Mouse (Mus musculus) layer of hippocampus, postnatal 25 days (tissue): ENCODE data around the gene Olfr157. TPM values are rescaled to one million over a fixed set of nuclear protein-coding genes. Genes with fewer than 3 reads are reported as not detected.
"Not testable (repeated sequence)": the region's sequence is repeated elsewhere in the genome, so short reads cannot be mapped to it uniquely, and the experiment has no call there.

ENCODE experiments used
- DNase-seq, 2 experiments: peaks; one replicate each; pipeline ENCODE4 v3.0.0; 2022; ENCODE audit warnings: mixed read lengths in 2 of 2, low spot score in 1 of 2; ENCODE audit errors: extremely low spot score in 1 of 2
- total RNA-seq, 2 experiments: library from RNA; stranded (reverse); gene quantifications; 2 replicates each; pipeline ENCODE4 v1.2.3; 2021

The Olfr157 gene
- total RNA-seq, 2 experiments from 2014 or later = not detected

DNA sequence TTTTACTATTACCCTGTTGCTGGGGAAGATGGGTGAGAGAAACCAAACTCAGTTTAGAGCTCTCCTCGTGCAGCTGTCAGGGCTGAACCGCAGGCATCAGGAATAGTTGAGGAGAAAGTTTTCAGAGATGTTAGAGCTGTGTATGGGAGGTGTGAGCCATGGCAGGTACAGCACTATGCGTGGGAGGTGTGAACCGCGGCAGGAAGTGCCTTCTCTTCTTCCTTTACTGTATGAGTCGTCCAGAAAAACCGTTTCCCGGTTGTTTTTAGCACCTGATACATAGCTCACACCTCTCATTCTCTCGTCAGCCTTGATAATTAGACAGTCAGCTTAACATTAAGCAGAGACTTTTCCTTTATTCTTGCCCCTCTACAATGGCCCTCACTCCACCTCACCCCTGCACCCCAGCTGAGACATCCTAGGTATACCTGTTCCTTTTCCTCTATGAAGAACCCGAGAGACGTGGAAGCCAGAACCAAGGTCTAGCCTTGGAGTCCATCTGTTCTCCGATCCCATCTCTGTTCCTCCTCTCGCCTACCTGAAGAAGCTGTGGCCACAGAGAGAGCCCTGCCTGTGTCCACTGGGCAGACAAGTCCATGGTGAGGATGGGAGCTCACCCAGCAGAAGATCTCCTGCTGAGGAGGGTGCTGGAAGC is 17.0 kb downstream of the Olfr157 start:
- no peak for DNase-seq

DNA sequence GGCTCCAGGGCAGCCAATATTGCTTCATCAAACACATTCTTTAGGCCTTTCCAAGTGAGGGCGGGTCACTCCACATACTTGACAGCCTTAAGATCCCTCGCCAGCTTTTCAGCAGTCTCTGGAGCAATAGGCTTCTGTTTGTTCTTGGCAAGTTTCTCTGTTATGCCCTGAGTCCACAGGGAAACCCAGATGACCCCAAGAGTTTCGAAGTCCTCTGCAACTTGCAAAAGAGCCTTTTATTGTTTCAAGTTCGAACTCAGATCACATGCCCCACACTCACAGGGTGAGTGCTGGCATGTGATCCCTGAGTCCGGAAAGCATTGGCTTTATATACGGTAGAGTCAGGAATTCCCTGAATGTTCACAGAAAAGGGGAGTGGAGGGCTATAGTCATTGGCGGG is 41.1 kb downstream of the Olfr157 start:
- no peak for DNase-seq

DNA sequence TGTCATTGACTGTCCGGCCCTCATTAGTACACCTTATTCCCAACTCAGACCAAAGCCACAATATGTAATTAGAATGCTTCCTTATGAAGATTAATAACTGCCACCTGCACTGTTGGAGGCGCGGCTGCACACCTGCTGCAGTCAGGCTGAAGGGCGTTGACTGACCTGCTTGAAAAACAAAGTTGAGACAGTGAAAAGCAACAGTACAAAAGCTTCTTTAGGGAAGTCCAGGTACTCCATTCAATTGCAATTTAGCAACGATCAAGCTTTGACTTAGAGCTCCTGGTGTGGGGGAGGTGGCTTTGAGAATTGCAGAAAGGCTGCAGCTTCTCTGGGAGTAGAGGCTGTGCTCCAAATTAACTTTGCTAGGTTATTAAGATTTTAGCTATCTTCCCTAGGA is 44.2 kb downstream of the Olfr157 start:
- DNase-seq = not testable (repeated sequence)

DNA sequence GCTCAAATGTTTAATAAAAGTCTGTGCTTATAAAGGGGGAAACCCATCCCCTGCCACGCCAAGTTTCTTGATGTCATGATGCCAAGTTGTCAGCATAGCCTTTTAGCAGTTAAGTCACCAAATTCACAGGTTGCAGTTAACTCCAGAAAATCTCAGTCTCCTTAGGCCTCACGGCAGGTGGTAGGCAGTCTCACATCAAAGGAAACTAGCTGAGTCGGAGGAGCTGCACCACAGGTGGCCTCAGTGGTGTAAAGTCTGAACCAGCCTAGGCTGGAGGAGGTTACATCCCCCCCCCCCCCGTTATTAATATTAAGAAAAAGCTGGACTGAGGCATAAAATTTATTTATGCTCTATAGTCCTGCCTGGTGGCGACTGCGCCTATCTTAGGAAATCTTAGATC is 44.7 kb downstream of the Olfr157 start:
- DNase-seq = no peak

Other genes with a start within 250 kb of the Olfr157 start
- gene Npr2, start 208.3 kb downstream of the Olfr157 start, total RNA-seq = 10 to 100 TPM; 44.3 to 58.4 TPM
- gene Spag8, start 186.6 kb downstream of the Olfr157 start, total RNA-seq = 1 to 10 TPM; 1.4 to 1.5 TPM
- gene Hint2, start 183.7 kb downstream of the Olfr157 start, total RNA-seq = 10 to 100 TPM; 36.6 to 38.8 TPM
- 10 to 100 TPM; 66.5 to 70.9 TPM for gene Tmem8b, start 171.2 kb downstream of the Olfr157 start, total RNA-seq
- 1 to 10 TPM; 1.2 to 1.3 TPM for gene Fam221b, start 171.1 kb downstream of the Olfr157 start, total RNA-seq
- not detected for gene Olfr70, start 139.4 kb downstream of the Olfr157 start, total RNA-seq
- not detected for gene Olfr71, start 129.9 kb downstream of the Olfr157 start, total RNA-seq
- 1 to 10 TPM in 1 of 2 experiments, under 1 TPM in 1; 0.54 to 1.2 TPM for gene Hrct1, start 113.0 kb downstream of the Olfr157 start, total RNA-seq
- 1 to 10 TPM in 1 of 2 experiments, under 1 TPM in 1; 0.57 to 1.1 TPM for gene Spaar, start 110.2 kb downstream of the Olfr157 start, total RNA-seq
- not detected for gene Olfr159, start 69.2 kb downstream of the Olfr157 start, total RNA-seq
- not detected for gene Olfr156, start 16.3 kb downstream of the Olfr157 start, total RNA-seq
- not detected for gene Olfr155, start 11.4 kb upstream of the Olfr157 start, total RNA-seq
- gene Reck, start 35.3 kb upstream of the Olfr157 start, total RNA-seq = 1 to 10 TPM; 5.2 to 6.0 TPM
- 1 to 10 TPM; 2.2 to 3.1 TPM for gene Glipr2, start 117.2 kb upstream of the Olfr157 start, total RNA-seq
- not detected for gene Ccin, start 143.3 kb upstream of the Olfr157 start, total RNA-seq
- gene Clta, start 164.3 kb upstream of the Olfr157 start, total RNA-seq = 100 to 1,000 TPM; 273 to 308 TPM
- 10 to 100 TPM; 46.3 to 47.5 TPM for gene Gne, start 244.0 kb upstream of the Olfr157 start, total RNA-seq